Mouse (Mus musculus): ENCODE results near the gene Gm10135. TPM values are rescaled to one million over a fixed set of nuclear protein-coding genes. Genes with fewer than 3 reads are reported as not detected.

Gene Gm10135
- total and polyA plus RNA-seq, 3 experiments = not detected

DNA sequence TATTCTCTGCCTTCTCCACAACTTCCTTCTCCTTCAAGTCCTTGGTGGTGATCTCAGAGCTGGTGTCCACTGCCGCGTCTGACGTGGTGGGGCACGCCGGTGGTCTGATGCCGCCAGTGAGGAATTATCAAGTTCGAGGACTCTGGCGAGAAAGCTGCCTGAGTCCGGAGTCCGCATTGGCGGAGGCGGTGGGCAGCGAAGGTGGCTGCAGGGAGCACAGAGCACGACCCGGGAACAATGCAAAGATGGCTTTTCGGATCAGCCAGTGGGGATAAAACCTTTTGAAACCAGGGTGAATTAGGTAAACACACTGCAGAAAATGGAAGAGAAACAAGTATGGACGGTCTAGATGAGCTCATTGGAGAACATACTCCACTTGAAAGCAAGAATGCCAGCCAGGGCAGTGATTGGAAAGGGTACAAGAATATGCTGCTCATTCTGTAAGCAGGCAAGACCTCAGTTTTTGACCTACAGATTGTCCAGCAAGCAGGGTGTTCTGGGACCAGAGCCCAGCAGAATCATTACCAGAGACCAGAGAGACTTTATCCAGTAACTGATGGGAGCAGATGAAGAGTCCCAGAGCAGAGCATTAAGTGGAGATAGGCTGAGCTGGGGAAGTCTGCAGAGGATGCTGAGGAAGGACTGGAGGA lies 41.4 kb downstream of the Gm10135 start:
- Histone ChIP-seq H3K9me3 (replicated peaks; ENCODE audit: low read length) (no peaks in the 10 kb centered on the region), H3K27me3 (replicated peaks) (no peaks in the 10 kb centered on the region), H3K79me2 (replicated peaks; ENCODE audit: control insufficient read depth, extremely low read depth, insufficient read depth, poor library complexity, severe bottlenecking) (0 out of 2 replicates have a peak, but pooled peaks cover 2% of the 10 kb centered on the region), H3K4me1 (ENCODE audit: control insufficient read depth in 1 of 2, insufficient read depth in 2 of 2) (peaks cover 0 to 6% of the 10 kb centered on the region in 2 experiments; a peak in 1 of 4 replicates), H3K4me3 (replicated peaks in 1 of 3; ENCODE audit: low read depth in 2 of 3, low read length in 2 of 3, poor library complexity in 1 of 3) (no peak overlapping the region), H3K4me2 (ENCODE audit: insufficient read depth, low read depth, poor library complexity, severe bottlenecking) (no peak overlapping the region), H3K9ac (ENCODE audit: insufficient read depth, low read depth) (no peak overlapping the region), H3K27ac (ENCODE audit: insufficient read depth, low read depth) (no peak overlapping the region), H3K36me3 (replicated peaks in 1 of 2; ENCODE audit: control insufficient read depth in 1 of 2, insufficient read depth in 1 of 2, low read length in 1 of 2) (peaks cover 0 to 15% of the 10 kb centered on the region in 2 experiments)
- in situ Hi-C loops (cut with MboI; ENCODE audit: low pct_ligation_motif_present, low pct_unique_long_range_greater_than_20kb, low sequenced_read_pairs) = no loop called here
- TF ChIP-seq SMC3 (IDR thresholded peaks at IDR 0.05; ENCODE audit: low read depth, low read length) (no peak), MYC (IDR thresholded peaks at IDR 0.05; ENCODE audit: low read depth, low read length) (no peak), NRF1 (IDR thresholded peaks at IDR 0.05; ENCODE audit: low read depth, low read length) (no peak), ELF1 (IDR thresholded peaks at IDR 0.05; ENCODE audit: low read depth, low read length) (no peak), ZMIZ1 (IDR thresholded peaks at IDR 0.05; ENCODE audit: low read depth, low read length) (no peak), E2F4 (IDR thresholded peaks at IDR 0.05; ENCODE audit: insufficient replicate concordance, low read depth, low read length) (no peak), UBTF (IDR thresholded peaks at IDR 0.05; ENCODE audit: low read depth, low read length) (no peak), RAD21 (IDR thresholded peaks at IDR 0.05; ENCODE audit: low read depth, low read length) (no peak), GABPA (IDR thresholded peaks at IDR 0.05; ENCODE audit: insufficient replicate concordance, low read depth, low read length) (no peak), CHD2 (IDR thresholded peaks at IDR 0.05; ENCODE audit: low read length) (no peak), NELFE (IDR thresholded peaks at IDR 0.05; ENCODE audit: low read depth, low read length) (no peak), RCOR1 (conservative IDR thresholded peaks at IDR 0.05; ENCODE audit: low read depth, low read length) (no peak), ETS1 (conservative IDR thresholded peaks at IDR 0.05; ENCODE audit: low read depth, low read length) (no peak), USF2 (conservative IDR thresholded peaks at IDR 0.05; ENCODE audit: low read depth, low read length) (no peak), TBP (conservative IDR thresholded peaks at IDR 0.05; ENCODE audit: low read depth, low read length) (no peak), ZC3H11A (IDR thresholded peaks at IDR 0.05; ENCODE audit: low read depth, low read length) (no peak)
- dilution Hi-C loops (cut with MboI; ENCODE audit: extremely low pct_ligation_motif_present, extremely low pct_unique_long_range_greater_than_20kb, low sequenced_read_pairs) = no loop called here
- DNase-seq (ENCODE audit: extremely low read depth) = no peak

DNA sequence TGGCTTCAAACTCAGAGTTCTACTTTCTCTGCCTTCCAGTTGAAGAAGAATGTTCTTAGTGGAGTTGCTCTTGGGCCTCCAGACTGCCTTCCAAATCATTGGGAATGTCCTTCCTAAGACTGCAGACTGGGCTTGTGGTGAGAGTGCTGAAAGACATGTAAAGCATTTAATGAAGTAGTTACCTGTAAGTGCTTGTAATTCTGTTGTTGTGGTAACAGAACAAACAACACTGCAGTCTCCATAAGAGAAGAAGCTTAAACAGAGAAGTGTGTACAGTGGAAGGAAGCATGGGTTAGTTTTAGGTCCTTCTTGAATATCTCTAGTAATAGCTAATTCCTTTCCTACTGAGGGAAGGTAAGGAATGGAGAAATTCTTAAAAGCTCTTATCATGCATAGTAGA lies 47.4 kb downstream of the Gm10135 start:
- dilution Hi-C loops (cut with MboI; ENCODE audit: extremely low pct_ligation_motif_present, extremely low pct_unique_long_range_greater_than_20kb, low sequenced_read_pairs) (no loop called here), in situ Hi-C loops (cut with MboI; ENCODE audit: low pct_ligation_motif_present, low pct_unique_long_range_greater_than_20kb, low sequenced_read_pairs) (no loop called here)
- 0 out of 2 replicates have a peak, but pooled peaks cover 5% of the 10 kb centered on the region for H3K79me2 ChIP-seq (replicated peaks; ENCODE audit: control insufficient read depth, extremely low read depth, insufficient read depth, poor library complexity, severe bottlenecking)
- H3K4me3 ChIP-seq (replicated peaks in 1 of 3; ENCODE audit: low read depth in 2 of 3, low read length in 2 of 3, poor library complexity in 1 of 3) = no peak overlapping the region
- no peaks in the 10 kb centered on the region for H3K27me3 ChIP-seq (replicated peaks)
- no peak overlapping the region for H3K4me2 ChIP-seq (ENCODE audit: insufficient read depth, low read depth, poor library complexity, severe bottlenecking)
- no peaks in the 10 kb centered on the region for H3K9me3 ChIP-seq (replicated peaks; ENCODE audit: low read length)
- H3K4me1 ChIP-seq (ENCODE audit: control insufficient read depth in 1 of 2, insufficient read depth in 2 of 2) = no peaks in the 10 kb centered on the region
- no peak for DNase-seq (ENCODE audit: extremely low read depth)
- H3K9ac ChIP-seq (ENCODE audit: insufficient read depth, low read depth) = no peak overlapping the region
- H3K36me3 ChIP-seq (replicated peaks in 1 of 2; ENCODE audit: control insufficient read depth in 1 of 2, insufficient read depth in 1 of 2, low read length in 1 of 2) = peaks cover 0 to 11% of the 10 kb centered on the region in 2 experiments
- no peak overlapping the region for H3K27ac ChIP-seq (ENCODE audit: insufficient read depth, low read depth)
- TF ChIP-seq RAD21 (IDR thresholded peaks at IDR 0.05; ENCODE audit: low read depth, low read length) (no peak), RCOR1 (conservative IDR thresholded peaks at IDR 0.05; ENCODE audit: low read depth, low read length) (no peak), CTCF (conservative IDR thresholded peaks at IDR 0.05 in 1 of 2, IDR thresholded peaks at IDR 0.05 in 1 of 2; ENCODE audit: low read depth in 2 of 2, low read length in 2 of 2) (no peak), MAFK (IDR thresholded peaks at IDR 0.05; ENCODE audit: insufficient replicate concordance, low read length) (no peak), GABPA (IDR thresholded peaks at IDR 0.05; ENCODE audit: insufficient replicate concordance, low read depth, low read length) (no peak), EP300 (IDR thresholded peaks at IDR 0.05; ENCODE audit: low read length) (no peak), HCFC1 (IDR thresholded peaks at IDR 0.05; ENCODE audit: low read depth, low read length) (no peak), MYC (IDR thresholded peaks at IDR 0.05; ENCODE audit: low read depth, low read length) (no peak), ZNF384 (IDR thresholded peaks at IDR 0.05; ENCODE audit: low read depth, low read length) (no peak), MXI1 (IDR thresholded peaks at IDR 0.05; ENCODE audit: low read depth, low read length) (no peak), NELFE (IDR thresholded peaks at IDR 0.05; ENCODE audit: low read depth, low read length) (no peak), POLR2AphosphoS2 (IDR thresholded peaks at IDR 0.05; ENCODE audit: low read depth, low read length) (no peak), TBP (conservative IDR thresholded peaks at IDR 0.05; ENCODE audit: low read depth, low read length) (no peak)
